Mouse (Mus musculus): ENCODE results near the gene Gna11. TPM values are rescaled to one million over a fixed set of nuclear protein-coding genes. Genes with fewer than 3 reads are reported as not detected.

Gna11 gene
- total RNA-seq, 1 experiment, result 53.4 TPM

DNA sequence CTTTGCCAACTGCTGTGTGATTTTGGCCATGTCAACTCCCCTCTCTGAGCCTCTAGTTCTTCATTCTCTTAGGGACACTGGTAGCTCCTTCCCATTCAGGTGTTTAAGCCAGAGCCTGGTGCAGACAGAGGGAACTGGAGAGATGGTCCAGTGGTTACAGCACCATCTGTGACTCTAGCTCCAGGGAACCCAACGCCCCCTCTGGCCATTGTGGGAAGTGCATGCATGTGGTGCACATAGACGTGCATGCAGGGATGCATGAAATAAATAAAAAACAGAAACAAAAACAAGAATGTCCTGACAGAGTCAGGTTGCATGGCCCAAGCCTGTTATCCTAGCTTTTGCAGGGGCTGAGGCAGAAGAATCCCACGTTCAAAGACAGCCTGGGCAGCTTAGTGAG is 11.3 kb upstream of the Gna11 start:
- H3K36me3 ChIP-seq (ENCODE audit: control insufficient read depth, insufficient read depth, low read length, poor library complexity, severe bottlenecking), result no peaks in the 10 kb centered on the region
- DNase-seq (ENCODE audit: low read depth, low spot score), result no peak
- H3K4me1 ChIP-seq (ENCODE audit: control insufficient read depth in 2 of 2, insufficient read depth in 2 of 2, low read length in 2 of 2, poor library complexity in 1 of 2), result peaks cover 3 to 22% of the 10 kb centered on the region in 2 experiments; a peak in 3 of 4 replicates
- in situ Hi-C loops (cut with MboI; ENCODE audit: low sequenced_read_pairs in 2 of 2, unreplicated experiment in 2 of 2), result no loop called here
- no peak overlapping the region for H3K27ac ChIP-seq (ENCODE audit: insufficient read depth, low read depth, low read length, poor library complexity, severe bottlenecking)
- no peak for TF ChIP-seq ZNF384 (IDR thresholded peaks at IDR 0.05; ENCODE audit: low read depth, low read length)
- no peak for TF ChIP-seq CHD2 (IDR thresholded peaks at IDR 0.05; ENCODE audit: low read depth, low read length)
- no peak for TF ChIP-seq ZC3H11A (IDR thresholded peaks at IDR 0.05; ENCODE audit: borderline replicate concordance, low read depth, low read length)
- no peak for TF ChIP-seq HCFC1 (IDR thresholded peaks at IDR 0.05; ENCODE audit: borderline replicate concordance, insufficient read depth, low read length)
- no peak for TF ChIP-seq MAFK (IDR thresholded peaks at IDR 0.05; ENCODE audit: insufficient read depth, low read depth, low read length)
- H3K4me3 ChIP-seq (ENCODE audit: insufficient read depth in 1 of 2, low read depth in 1 of 2, low read length in 2 of 2, poor library complexity in 1 of 2, severe bottlenecking in 1 of 2), result no peak overlapping the region
- H3K9ac ChIP-seq (ENCODE audit: insufficient read depth, low read depth, low read length, poor library complexity, severe bottlenecking), result no peak overlapping the region
- H3K9me3 ChIP-seq (ENCODE audit: control insufficient read depth, insufficient read depth, low read depth, low read length), result no peaks in the 10 kb centered on the region

- Histone ChIP-seq H3K27ac (ENCODE audit: insufficient read depth, low read depth, low read length, poor library complexity, severe bottlenecking) (peak overlapping the region; percentile 5; the same call in 1 of the 2 replicates), H3K9me3 (ENCODE audit: control insufficient read depth, insufficient read depth, low read depth, low read length) (no peaks in the 10 kb centered on the region), H3K4me1 (ENCODE audit: control insufficient read depth in 2 of 2, insufficient read depth in 2 of 2, low read length in 2 of 2, poor library complexity in 1 of 2) (peaks cover 3 to 11% of the 10 kb centered on the region in 2 experiments; a peak in 2 of 4 replicates), H3K9ac (ENCODE audit: insufficient read depth, low read depth, low read length, poor library complexity, severe bottlenecking) (no peak overlapping the region; the same call in 1 of the 2 replicates), H3K36me3 (ENCODE audit: control insufficient read depth, insufficient read depth, low read length, poor library complexity, severe bottlenecking) (no peaks in the 10 kb centered on the region), H3K4me3 (ENCODE audit: insufficient read depth in 1 of 2, low read depth in 1 of 2, low read length in 2 of 2, poor library complexity in 1 of 2, severe bottlenecking in 1 of 2) (no peak overlapping the region)
- in situ Hi-C loops (cut with MboI; ENCODE audit: low sequenced_read_pairs in 2 of 2, unreplicated experiment in 2 of 2), result no loop called here
- no peak for DNase-seq (ENCODE audit: low read depth, low spot score)
- TF ChIP-seq MAFK (IDR thresholded peaks at IDR 0.05; ENCODE audit: insufficient read depth, low read depth, low read length), result no peak
- TF ChIP-seq ZC3H11A (IDR thresholded peaks at IDR 0.05; ENCODE audit: borderline replicate concordance, low read depth, low read length), result no peak
- TF ChIP-seq CHD2 (IDR thresholded peaks at IDR 0.05; ENCODE audit: low read depth, low read length), result no peak
- TF ChIP-seq ZNF384 (IDR thresholded peaks at IDR 0.05; ENCODE audit: low read depth, low read length), result no peak
- no peak for TF ChIP-seq HCFC1 (IDR thresholded peaks at IDR 0.05; ENCODE audit: borderline replicate concordance, insufficient read depth, low read length)
These were observed 9.1 kb upstream of the Gna11 start for GRCm38 (mm10) chr10:81553807-81554755.

GRCm38 (mm10) chr10:81553232-81553631 is 8.2 kb upstream of the Gna11 start:
- H3K9me3 ChIP-seq (ENCODE audit: control insufficient read depth, insufficient read depth, low read depth, low read length), result no peaks in the 10 kb centered on the region
- no peak overlapping the region for H3K9ac ChIP-seq (ENCODE audit: insufficient read depth, low read depth, low read length, poor library complexity, severe bottlenecking)
- TF ChIP-seq ZC3H11A (IDR thresholded peaks at IDR 0.05; ENCODE audit: borderline replicate concordance, low read depth, low read length) (peak; percentile 5; the same call in 1 of the 2 replicates), HCFC1 (IDR thresholded peaks at IDR 0.05; ENCODE audit: borderline replicate concordance, insufficient read depth, low read length) (no peak), CHD2 (IDR thresholded peaks at IDR 0.05; ENCODE audit: low read depth, low read length) (no peak), MAFK (IDR thresholded peaks at IDR 0.05; ENCODE audit: insufficient read depth, low read depth, low read length) (no peak), ZNF384 (IDR thresholded peaks at IDR 0.05; ENCODE audit: low read depth, low read length) (no peak)
- H3K4me1 ChIP-seq (ENCODE audit: control insufficient read depth in 2 of 2, insufficient read depth in 2 of 2, low read length in 2 of 2, poor library complexity in 1 of 2), result peaks cover 3 to 9% of the 10 kb centered on the region in 2 experiments; a peak in 2 of 4 replicates
- H3K27ac ChIP-seq (ENCODE audit: insufficient read depth, low read depth, low read length, poor library complexity, severe bottlenecking), result no peak overlapping the region; the same call in 1 of the 2 replicates
- no peaks in the 10 kb centered on the region for H3K36me3 ChIP-seq (ENCODE audit: control insufficient read depth, insufficient read depth, low read length, poor library complexity, severe bottlenecking)
- H3K4me3 ChIP-seq (ENCODE audit: insufficient read depth in 1 of 2, low read depth in 1 of 2, low read length in 2 of 2, poor library complexity in 1 of 2, severe bottlenecking in 1 of 2), result no peak overlapping the region
- no peak for DNase-seq (ENCODE audit: low read depth, low spot score)
- in situ Hi-C loops (cut with MboI; ENCODE audit: low sequenced_read_pairs in 2 of 2, unreplicated experiment in 2 of 2), result no loop called here

DNA sequence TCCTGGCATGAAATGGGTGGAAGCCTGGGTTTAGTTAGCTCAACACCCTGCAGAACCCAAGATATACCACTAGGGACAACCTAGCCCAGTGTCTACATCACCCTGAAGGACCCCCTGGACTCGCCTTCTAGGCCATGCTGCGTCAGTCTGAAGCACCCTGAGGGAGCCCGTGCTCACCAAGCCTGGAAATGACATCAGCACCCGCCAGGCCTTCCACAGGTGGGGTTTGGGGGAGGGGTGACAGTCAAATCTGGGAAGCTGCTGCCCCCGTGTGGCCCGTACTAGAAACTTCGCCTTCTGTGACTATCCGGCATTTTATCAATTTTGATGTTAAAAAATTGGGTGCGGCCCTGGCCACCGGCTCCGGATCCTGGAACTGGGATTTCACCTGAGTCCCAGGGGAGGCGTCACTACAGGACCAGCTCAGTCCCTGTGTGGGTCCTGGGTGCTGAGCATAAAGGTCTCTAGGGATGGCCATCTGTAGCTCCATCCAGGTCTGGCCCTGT is 6.7 kb upstream of the Gna11 start:
- Histone ChIP-seq H3K36me3 (ENCODE audit: control insufficient read depth, insufficient read depth, low read length, poor library complexity, severe bottlenecking) (no peaks in the 10 kb centered on the region), H3K4me3 (ENCODE audit: insufficient read depth in 1 of 2, low read depth in 1 of 2, low read length in 2 of 2, poor library complexity in 1 of 2, severe bottlenecking in 1 of 2) (no peak overlapping the region), H3K4me1 (ENCODE audit: control insufficient read depth in 2 of 2, insufficient read depth in 2 of 2, low read length in 2 of 2, poor library complexity in 1 of 2) (peaks cover 3 to 6% of the 10 kb centered on the region in 2 experiments; a peak in 2 of 4 replicates), H3K9ac (ENCODE audit: insufficient read depth, low read depth, low read length, poor library complexity, severe bottlenecking) (peak overlapping the region; percentile 51; the same call in 1 of the 2 replicates), H3K27ac (ENCODE audit: insufficient read depth, low read depth, low read length, poor library complexity, severe bottlenecking) (no peak overlapping the region), H3K9me3 (ENCODE audit: control insufficient read depth, insufficient read depth, low read depth, low read length) (no peaks in the 10 kb centered on the region)
- peak; percentile 77 for DNase-seq (ENCODE audit: low read depth, low spot score)
- in situ Hi-C loops (cut with MboI; ENCODE audit: low sequenced_read_pairs in 2 of 2, unreplicated experiment in 2 of 2), result no loop called here
- TF ChIP-seq MAFK (IDR thresholded peaks at IDR 0.05; ENCODE audit: insufficient read depth, low read depth, low read length) (no peak), ZC3H11A (IDR thresholded peaks at IDR 0.05; ENCODE audit: borderline replicate concordance, low read depth, low read length) (no peak), ZNF384 (IDR thresholded peaks at IDR 0.05; ENCODE audit: low read depth, low read length) (no peak), CHD2 (IDR thresholded peaks at IDR 0.05; ENCODE audit: low read depth, low read length) (no peak), HCFC1 (IDR thresholded peaks at IDR 0.05; ENCODE audit: borderline replicate concordance, insufficient read depth, low read length) (no peak)
